Mouse (Mus musculus): Measurements from ENCODE around the gene Sox1. TPM values are rescaled to one million over a fixed set of nuclear protein-coding genes. Genes with fewer than 3 reads are reported as not detected.

Sox1 gene
- polyA plus RNA-seq, 1 experiment, result not detected

DNA sequence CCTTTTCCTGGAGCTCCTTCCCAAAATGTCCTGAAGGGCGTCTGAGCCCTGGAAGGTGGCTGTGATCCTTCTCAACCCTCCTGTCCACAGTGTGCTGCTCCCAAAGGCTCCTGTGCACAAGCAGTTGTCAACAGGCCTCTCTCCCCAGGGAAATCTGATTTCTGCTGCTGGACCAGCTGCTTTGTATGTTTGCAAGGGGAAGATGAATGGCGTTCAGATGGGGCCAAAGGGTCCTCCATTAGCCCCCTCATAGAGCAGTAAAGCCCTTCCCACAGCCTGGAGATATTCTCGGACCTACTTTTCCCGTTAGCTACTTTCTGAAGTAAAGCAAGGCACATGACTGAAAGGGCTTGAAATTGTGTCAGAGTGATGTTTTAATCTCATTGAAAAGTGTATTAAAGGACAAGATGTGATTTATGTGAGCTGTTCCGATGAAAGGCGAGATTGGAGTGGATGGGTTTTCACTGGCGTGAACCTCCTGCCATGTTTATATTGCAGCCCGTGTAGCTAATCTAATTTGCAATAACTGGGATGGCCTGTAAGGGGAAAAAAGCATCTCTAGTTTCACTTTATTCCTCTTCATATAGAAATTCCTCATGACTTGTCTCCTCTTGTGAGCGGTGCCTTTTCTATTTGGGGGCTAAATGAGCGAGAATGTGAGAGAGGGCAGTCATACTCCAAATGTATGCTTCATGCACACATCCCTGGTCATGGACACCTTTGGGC is 6.5 kb upstream of the Sox1 start:
- no peak overlapping the region for H3K4me3 ChIP-seq (replicated peaks)
- TF ChIP-seq GATA1 (IDR thresholded peaks at IDR 0.05; ENCODE audit: borderline replicate concordance, low read length), result no peak
- no peak for TF ChIP-seq FLI1 (IDR thresholded peaks at IDR 0.05; ENCODE audit: low read length)
- H3K36me3 ChIP-seq (replicated peaks; ENCODE audit: low read length), result no peaks in the 10 kb centered on the region
- H3K4me1 ChIP-seq, result peaks cover 28% of the 10 kb centered on the region
- H3K27me3 ChIP-seq (replicated peaks), result peaks cover 99% of the 10 kb centered on the region
- 0 out of 2 replicates have a peak, but pooled peaks cover 5% of the 10 kb centered on the region for H3K9me3 ChIP-seq

DNA sequence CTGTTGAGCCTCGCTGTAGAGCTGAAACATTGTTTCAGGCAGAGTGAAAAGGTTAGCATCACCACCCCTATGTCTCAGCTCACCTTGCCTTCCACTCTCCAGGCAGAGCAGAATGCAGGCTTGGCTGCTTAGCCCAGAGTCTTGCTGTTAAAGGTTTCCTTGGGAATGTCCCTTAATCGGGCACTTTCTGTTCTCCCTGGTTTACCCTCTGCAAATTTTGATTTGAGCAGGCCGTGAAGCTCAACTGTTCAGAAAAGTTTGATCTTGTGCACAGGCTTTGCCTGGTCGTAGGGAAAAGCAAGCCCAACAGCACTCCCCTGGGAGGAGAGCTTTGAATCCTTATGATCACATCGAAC is 6.0 kb upstream of the Sox1 start:
- H3K36me3 ChIP-seq (replicated peaks; ENCODE audit: low read length), result no peaks in the 10 kb centered on the region
- peaks cover 97% of the 10 kb centered on the region for H3K27me3 ChIP-seq (replicated peaks)
- peaks cover 26% of the 10 kb centered on the region for H3K4me1 ChIP-seq
- H3K4me3 ChIP-seq (replicated peaks), result no peak overlapping the region
- H3K9me3 ChIP-seq, result 0 out of 2 replicates have a peak, but pooled peaks cover 5% of the 10 kb centered on the region
- TF ChIP-seq GATA1 (IDR thresholded peaks at IDR 0.05; ENCODE audit: borderline replicate concordance, low read length), result no peak
- no peak for TF ChIP-seq FLI1 (IDR thresholded peaks at IDR 0.05; ENCODE audit: low read length)

DNA sequence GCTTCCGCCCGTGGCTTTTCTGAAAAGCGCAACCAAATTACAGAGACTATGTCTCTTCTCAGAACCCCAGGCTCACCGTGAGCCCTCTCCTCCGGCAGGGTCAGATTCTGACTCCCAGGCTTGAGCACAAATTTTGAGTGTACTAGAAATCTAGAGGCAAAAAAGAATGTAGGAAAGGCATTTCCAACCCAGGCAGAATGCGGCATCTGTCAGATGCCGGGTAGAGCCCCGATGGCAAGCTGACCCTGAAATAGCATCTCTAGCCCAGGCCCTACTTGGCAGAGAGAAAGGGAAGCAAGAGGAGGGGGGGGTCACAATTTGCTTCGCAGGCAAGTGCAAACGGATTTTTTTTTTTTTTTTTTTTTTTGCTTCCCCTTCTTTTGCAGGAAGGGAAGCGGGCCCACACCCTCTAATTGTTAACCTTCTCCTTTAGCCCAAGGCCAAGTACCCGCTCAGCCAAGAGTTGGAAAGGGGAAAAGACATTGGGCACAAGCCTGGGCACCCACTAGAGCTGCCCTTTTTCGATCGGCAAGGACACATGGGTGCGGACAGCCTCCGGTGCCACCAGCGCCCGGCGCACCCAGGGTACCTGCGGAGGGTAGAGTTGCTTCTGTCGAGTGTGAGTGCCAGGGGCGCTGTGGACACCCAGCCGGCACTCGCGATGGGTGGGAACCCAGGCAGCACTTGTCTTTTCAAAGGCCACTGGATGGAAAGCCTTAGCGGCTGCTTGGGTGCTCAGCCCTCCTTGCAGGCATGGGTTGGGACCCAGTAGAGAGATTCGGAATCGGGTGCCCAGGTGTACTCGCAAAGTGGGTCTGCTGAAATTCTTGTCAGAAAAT is 5.1 kb upstream of the Sox1 start:
- peaks cover 18% of the 10 kb centered on the region for H3K4me1 ChIP-seq
- 0 out of 2 replicates have a peak, but pooled peaks cover 5% of the 10 kb centered on the region for H3K9me3 ChIP-seq
- peaks cover 97% of the 10 kb centered on the region for H3K27me3 ChIP-seq (replicated peaks)
- no peak overlapping the region for H3K4me3 ChIP-seq (replicated peaks)
- H3K36me3 ChIP-seq (replicated peaks; ENCODE audit: low read length), result no peaks in the 10 kb centered on the region
- TF ChIP-seq FLI1 (IDR thresholded peaks at IDR 0.05; ENCODE audit: low read length) (no peak), GATA1 (IDR thresholded peaks at IDR 0.05; ENCODE audit: borderline replicate concordance, low read length) (no peak)

DNA sequence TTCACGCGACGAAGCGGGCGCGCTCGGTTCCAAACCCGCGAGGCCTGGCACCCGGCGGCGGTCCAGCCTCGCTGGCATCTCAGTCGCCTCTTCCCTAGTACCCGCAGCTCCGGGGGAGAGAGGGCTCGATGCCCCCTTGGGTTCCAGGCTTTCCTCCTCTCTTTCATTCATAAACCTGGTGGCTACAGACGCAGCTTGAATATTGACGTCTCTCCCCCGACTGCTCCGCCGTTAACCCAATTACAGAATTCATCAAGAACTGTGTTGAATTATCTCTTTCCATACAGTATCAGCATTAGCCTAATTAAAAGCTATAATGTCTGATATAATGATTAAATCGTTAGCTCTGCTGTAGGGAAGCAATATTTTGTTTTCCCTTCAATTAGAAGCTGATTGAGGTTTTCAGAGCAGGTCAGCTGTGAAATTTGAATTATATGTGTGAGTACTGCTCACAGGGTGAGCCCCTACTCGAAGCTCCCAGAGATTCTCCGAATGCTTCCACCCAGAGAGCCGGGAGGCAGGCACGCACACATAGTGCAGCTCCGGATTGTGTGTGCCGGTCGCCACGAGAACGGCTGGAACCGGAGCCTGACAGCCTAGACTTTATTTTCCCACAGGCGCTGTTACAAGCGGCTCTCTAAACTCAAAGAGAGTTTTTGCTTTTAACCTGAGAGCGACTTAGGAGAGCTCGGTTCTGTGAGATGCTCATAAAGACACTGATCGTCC is 4.3 kb upstream of the Sox1 start:
- no peak for TF ChIP-seq GATA1 (IDR thresholded peaks at IDR 0.05; ENCODE audit: borderline replicate concordance, low read length)
- TF ChIP-seq FLI1 (IDR thresholded peaks at IDR 0.05; ENCODE audit: low read length), result no peak
- H3K27me3 ChIP-seq (replicated peaks), result peaks cover 97% of the 10 kb centered on the region
- 0 out of 2 replicates have a peak, but pooled peaks cover 5% of the 10 kb centered on the region for H3K9me3 ChIP-seq
- peaks cover 15% of the 10 kb centered on the region for H3K4me1 ChIP-seq
- H3K4me3 ChIP-seq (replicated peaks), result no peak overlapping the region
- no peaks in the 10 kb centered on the region for H3K36me3 ChIP-seq (replicated peaks; ENCODE audit: low read length)

DNA sequence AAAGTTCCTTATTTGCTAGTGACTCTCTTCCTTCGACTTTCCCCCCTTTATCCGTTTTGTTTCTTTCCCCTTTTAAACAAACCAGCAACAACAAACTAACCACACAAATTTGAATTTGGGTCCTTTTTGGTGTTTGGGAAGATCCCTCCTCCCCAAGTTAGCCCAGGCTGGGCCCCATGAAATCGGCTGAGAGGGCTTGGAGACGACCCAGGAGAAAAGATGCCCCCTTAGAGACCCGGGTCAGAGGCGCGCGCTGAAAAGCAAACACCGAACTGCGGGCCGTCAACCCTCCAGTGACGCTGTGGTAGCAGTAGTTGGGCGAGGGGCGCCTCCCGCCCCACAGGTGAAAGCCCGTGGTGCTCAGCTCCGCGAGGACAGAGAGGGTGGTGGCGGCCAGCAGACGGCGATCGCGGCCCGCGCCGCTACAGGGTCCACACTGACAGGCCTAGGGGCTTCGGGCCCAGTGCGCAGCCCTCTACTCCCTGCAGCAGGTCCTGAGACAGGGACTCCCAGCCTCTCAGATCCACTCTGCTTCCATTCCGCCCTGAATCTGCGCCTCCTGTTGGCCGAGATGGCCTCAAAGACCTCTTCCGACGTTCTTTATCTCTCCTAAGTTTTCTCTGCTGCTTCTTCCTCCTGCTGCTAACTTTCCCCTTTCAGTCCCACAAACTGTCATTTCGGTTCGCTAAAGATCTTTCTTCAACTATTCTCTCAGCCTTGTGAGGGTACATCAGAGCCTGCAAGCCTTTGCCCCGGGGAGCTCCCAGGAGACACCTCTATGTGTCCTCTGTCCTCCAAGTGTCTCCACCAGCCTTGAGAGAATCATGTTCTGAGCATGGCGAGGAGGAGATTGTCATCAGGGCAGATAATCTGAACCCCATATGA is 3.5 kb upstream of the Sox1 start:
- H3K9me3 ChIP-seq, result 0 out of 2 replicates have a peak, but pooled peaks cover 5% of the 10 kb centered on the region
- peaks cover 97% of the 10 kb centered on the region for H3K27me3 ChIP-seq (replicated peaks)
- H3K36me3 ChIP-seq (replicated peaks; ENCODE audit: low read length), result no peaks in the 10 kb centered on the region
- no peak for TF ChIP-seq FLI1 (IDR thresholded peaks at IDR 0.05; ENCODE audit: low read length)
- no peak for TF ChIP-seq GATA1 (IDR thresholded peaks at IDR 0.05; ENCODE audit: borderline replicate concordance, low read length)
- H3K4me3 ChIP-seq (replicated peaks), result no peak overlapping the region
- H3K4me1 ChIP-seq, result peaks cover 12% of the 10 kb centered on the region

DNA sequence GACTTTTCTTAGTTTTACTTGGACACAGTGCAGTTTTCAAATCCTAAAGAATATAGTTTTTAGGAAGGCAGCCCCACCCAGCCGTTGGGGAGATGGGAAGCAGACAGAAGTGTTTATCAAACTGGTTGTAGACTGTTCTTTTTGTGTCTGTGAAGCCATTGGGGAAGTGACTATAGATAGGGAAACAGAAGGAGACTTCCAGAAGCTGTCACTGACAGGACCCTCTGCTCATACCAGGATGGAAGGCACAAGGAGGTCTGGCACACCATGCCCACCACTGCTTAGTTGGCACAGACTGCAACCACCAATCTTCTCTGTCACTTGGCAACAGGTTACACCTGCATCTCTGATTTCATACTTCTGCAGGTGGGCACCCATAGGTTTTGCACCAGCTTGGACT is 2.3 kb upstream of the Sox1 start:
- no peaks in the 10 kb centered on the region for H3K36me3 ChIP-seq (replicated peaks; ENCODE audit: low read length)
- no peak overlapping the region for H3K4me3 ChIP-seq (replicated peaks)
- no peak for TF ChIP-seq FLI1 (IDR thresholded peaks at IDR 0.05; ENCODE audit: low read length)
- no peak for TF ChIP-seq GATA1 (IDR thresholded peaks at IDR 0.05; ENCODE audit: borderline replicate concordance, low read length)
- peaks cover 13% of the 10 kb centered on the region; the same call in 1 of the 2 replicates for H3K4me1 ChIP-seq
- H3K27me3 ChIP-seq (replicated peaks), result peaks cover 97% of the 10 kb centered on the region
- 0 out of 2 replicates have a peak, but pooled peaks cover 3% of the 10 kb centered on the region for H3K9me3 ChIP-seq

DNA sequence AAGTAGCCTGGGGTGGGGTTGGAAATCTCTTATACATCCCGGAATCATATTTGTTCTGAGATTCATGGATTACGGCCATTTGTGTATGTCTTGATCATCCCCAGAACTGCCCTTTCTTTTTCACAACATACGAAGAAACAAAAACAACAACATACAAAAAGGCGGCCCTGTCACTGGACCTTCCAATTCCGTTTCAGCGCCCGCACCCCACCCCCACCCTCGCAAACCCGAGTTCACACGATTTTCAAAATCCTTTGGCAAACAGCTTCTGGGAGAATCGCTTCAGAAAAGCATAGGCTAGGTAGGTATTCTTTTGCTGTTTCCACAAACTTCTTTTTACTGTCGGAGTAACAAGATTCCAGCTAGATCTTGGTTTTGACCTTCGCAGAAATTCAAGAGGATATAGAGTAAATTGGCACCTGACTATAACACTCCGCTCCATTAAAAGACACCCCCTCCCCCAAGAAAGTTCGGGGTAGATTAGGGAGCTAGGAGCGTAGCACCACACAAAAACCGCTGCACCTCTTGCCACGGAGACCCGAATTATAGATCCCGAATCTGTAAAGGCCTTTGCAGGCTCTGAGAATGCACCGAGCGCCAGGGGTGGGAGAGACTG is 602 bp upstream of the Sox1 start:
- TF ChIP-seq GATA1 (IDR thresholded peaks at IDR 0.05; ENCODE audit: borderline replicate concordance, low read length) (no peak), FLI1 (IDR thresholded peaks at IDR 0.05; ENCODE audit: low read length) (no peak)
- Histone ChIP-seq H3K4me3 (replicated peaks) (no peak overlapping the region), H3K9me3 (0 out of 2 replicates have a peak, but pooled peaks cover 3% of the 10 kb centered on the region), H3K36me3 (replicated peaks; ENCODE audit: low read length) (no peaks in the 10 kb centered on the region), H3K4me1 (peaks cover 13% of the 10 kb centered on the region; the same call in 1 of the 2 replicates), H3K27me3 (replicated peaks) (peaks cover 95% of the 10 kb centered on the region)

DNA sequence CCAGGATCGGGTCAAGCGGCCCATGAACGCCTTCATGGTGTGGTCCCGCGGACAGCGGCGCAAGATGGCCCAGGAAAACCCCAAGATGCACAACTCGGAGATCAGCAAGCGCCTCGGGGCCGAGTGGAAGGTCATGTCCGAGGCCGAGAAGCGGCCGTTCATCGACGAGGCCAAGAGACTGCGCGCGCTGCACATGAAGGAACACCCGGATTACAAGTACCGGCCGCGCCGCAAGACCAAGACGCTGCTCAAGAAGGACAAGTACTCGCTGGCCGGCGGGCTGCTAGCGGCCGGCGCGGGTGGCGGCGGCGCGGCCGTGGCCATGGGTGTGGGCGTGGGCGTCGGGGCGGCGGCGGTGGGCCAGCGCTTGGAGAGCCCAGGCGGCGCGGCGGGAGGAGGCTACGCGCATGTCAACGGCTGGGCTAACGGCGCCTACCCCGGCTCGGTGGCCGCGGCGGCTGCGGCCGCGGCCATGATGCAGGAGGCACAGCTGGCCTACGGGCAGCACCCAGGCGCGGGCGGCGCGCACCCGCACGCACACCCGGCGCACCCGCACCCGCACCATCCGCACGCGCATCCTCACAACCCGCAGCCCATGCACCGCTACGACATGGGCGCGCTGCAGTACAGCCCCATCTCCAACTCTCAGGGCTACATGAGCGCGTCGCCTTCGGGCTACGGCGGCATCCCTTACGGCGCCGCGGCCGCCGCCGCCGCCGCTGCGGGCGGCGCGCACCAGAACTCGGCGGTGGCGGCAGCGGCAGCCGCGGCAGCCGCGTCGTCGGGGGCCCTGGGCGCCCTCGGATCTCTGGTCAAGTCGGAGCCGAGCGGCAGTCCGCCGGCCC is 1.6 kb downstream of the Sox1 start:
- H3K4me3 ChIP-seq (replicated peaks), result no peak overlapping the region
- TF ChIP-seq GATA1 (IDR thresholded peaks at IDR 0.05; ENCODE audit: borderline replicate concordance, low read length), result no peak
- TF ChIP-seq FLI1 (IDR thresholded peaks at IDR 0.05; ENCODE audit: low read length), result no peak
- H3K36me3 ChIP-seq (replicated peaks; ENCODE audit: low read length), result no peaks in the 10 kb centered on the region
- 0 out of 2 replicates have a peak, but pooled peaks cover 2% of the 10 kb centered on the region for H3K9me3 ChIP-seq
- peaks cover 95% of the 10 kb centered on the region for H3K27me3 ChIP-seq (replicated peaks)
- peaks cover 16% of the 10 kb centered on the region; the same call in 1 of the 2 replicates for H3K4me1 ChIP-seq

All from megakaryocyte, embryonic 14.5 days (primary cell).